Mouse (Mus musculus) midbrain, embryonic 15.5 days (tissue): ENCODE measurements around the gene Tmem211. TPM values are rescaled to one million over a fixed set of nuclear protein-coding genes. Genes with fewer than 3 reads are reported as not detected.

ENCODE experiments used
- ATAC-seq: fragments of 200-750 bp; cut with Nextera tagmentation; replicated peaks from 2 replicates; pipeline ENCODE4 v1.8.0; 2017; ENCODE audit warnings: moderate TSS enrichment
- H3K27ac ChIP-seq: fragments of 300-500 bp; sonication (generic); 2 replicates; pipeline ENCODE4 v1.5.1; 2015; ENCODE audit warnings: mild to moderate bottlenecking, inconsistent platforms
- H3K27me3 ChIP-seq: fragments of 300-500 bp; sonication (generic); replicated peaks from 2 replicates; pipeline ENCODE4 v1.6.1; 2015; ENCODE audit warnings: inconsistent platforms
- H3K36me3 ChIP-seq: fragments of 300-500 bp; sonication (generic); replicated peaks from 2 replicates; pipeline ENCODE4 v1.6.1; 2015; ENCODE audit warnings: inconsistent platforms
- H3K4me1 ChIP-seq: fragments of 300-500 bp; sonication (generic); 2 replicates; pipeline ENCODE4 v1.6.1; 2015; ENCODE audit warnings: inconsistent platforms
- H3K4me2 ChIP-seq: fragments of 300-500 bp; sonication (generic); 2 replicates; pipeline ENCODE4 v1.6.1; 2015; ENCODE audit warnings: inconsistent platforms, mild to moderate bottlenecking, moderate library complexity
- H3K4me3 ChIP-seq: fragments of 300-500 bp; sonication (generic); 2 replicates; pipeline ENCODE4 v1.5.1; 2015; ENCODE audit warnings: mild to moderate bottlenecking, inconsistent platforms
- H3K9ac ChIP-seq: fragments of 300-500 bp; sonication (generic); 2 replicates; pipeline ENCODE4 v1.6.1; 2015; ENCODE audit warnings: mild to moderate bottlenecking, inconsistent platforms
- H3K9me3 ChIP-seq: fragments of 300-500 bp; sonication (generic); 2 replicates; pipeline ENCODE4 v1.6.1; 2016; ENCODE audit warnings: inconsistent platforms
- WGBS: fragments of 180-500 bp; shearing (Covaris S2); methylation state at CpG from one replicate; pipeline ENCODE4 v1.1.7; 2015; ENCODE audit warnings: mixed read lengths; 5-methylcytosine and 5-hydroxymethylcytosine counted together
- polyA plus RNA-seq: library from polyadenylated mRNA; unstranded; fragments of >200 nt; fragmentation: Nextera tagmentation; extraction: Ambion mirVana; gene quantifications from 2 replicates; pipeline ENCODE4 v1.2.1, GENCODE M21; 2015

Gene Tmem211
- polyA plus RNA-seq, 1 experiment from 2014 or later = 0.14 TPM

- Histone ChIP-seq H3K27ac (no peak overlapping the region), H3K4me2 (no peak overlapping the region), H3K36me3 (no peaks in the 10 kb centered on the region), H3K27me3 (no peaks in the 10 kb centered on the region), H3K4me1 (peaks cover 3% of the 10 kb centered on the region; the same call in 1 of the 2 replicates), H3K9ac (no peak overlapping the region), H3K4me3 (no peak overlapping the region), H3K9me3 (no peaks in the 10 kb centered on the region)
- ATAC-seq = no peak
- 87% methylated on average over 9 of the region's 9 CpGs for WGBS
Observed at GRCm38 (mm10) chr5:113215610-113216011, 11.1 kb upstream of the Tmem211 start.

- no peak overlapping the region for H3K4me2 ChIP-seq
- H3K9me3 ChIP-seq = no peaks in the 10 kb centered on the region
- ATAC-seq = no peak
- H3K27ac ChIP-seq = no peak overlapping the region
- H3K36me3 ChIP-seq = no peaks in the 10 kb centered on the region
- no peak overlapping the region for H3K9ac ChIP-seq
- no peaks in the 10 kb centered on the region for H3K27me3 ChIP-seq
- no peak overlapping the region for H3K4me3 ChIP-seq
- WGBS = 74% methylated on average over 14 of the region's 14 CpGs
- H3K4me1 ChIP-seq = peaks cover 6% of the 10 kb centered on the region; the same call in 1 of the 2 replicates
Observed at GRCm38 (mm10) chr5:113216328-113216960, 10.3 kb upstream of the Tmem211 start.

GRCm38 (mm10) chr5:113217076-113217475 lies 9.6 kb upstream of the Tmem211 start:
- Histone ChIP-seq H3K27ac (no peak overlapping the region), H3K4me3 (no peak overlapping the region), H3K4me1 (peaks cover 6% of the 10 kb centered on the region; the same call in 1 of the 2 replicates), H3K9me3 (no peaks in the 10 kb centered on the region), H3K36me3 (no peaks in the 10 kb centered on the region), H3K27me3 (no peaks in the 10 kb centered on the region), H3K9ac (no peak overlapping the region), H3K4me2 (no peak overlapping the region)
- ATAC-seq = no peak
- WGBS = 82% methylated on average over 12 of the region's 12 CpGs

- no peak overlapping the region for H3K4me3 ChIP-seq
- H3K36me3 ChIP-seq = no peaks in the 10 kb centered on the region
- H3K27ac ChIP-seq = no peak overlapping the region
- H3K27me3 ChIP-seq = no peaks in the 10 kb centered on the region
- no peaks in the 10 kb centered on the region for H3K9me3 ChIP-seq
- no peak overlapping the region for H3K4me2 ChIP-seq
- H3K9ac ChIP-seq = no peak overlapping the region
- 85% methylated on average over 17 of the region's 17 CpGs for WGBS
- ATAC-seq = no peak
- peaks cover 6% of the 10 kb centered on the region; the same call in 1 of the 2 replicates for H3K4me1 ChIP-seq
Observed at GRCm38 (mm10) chr5:113218617-113219235, 8.0 kb upstream of the Tmem211 start.

GRCm38 (mm10) chr5:113219450-113219849 lies 7.3 kb upstream of the Tmem211 start:
- Histone ChIP-seq H3K36me3 (no peaks in the 10 kb centered on the region), H3K4me2 (no peak overlapping the region), H3K4me3 (no peak overlapping the region), H3K4me1 (peaks cover 6% of the 10 kb centered on the region; the same call in 1 of the 2 replicates), H3K9me3 (no peaks in the 10 kb centered on the region), H3K27ac (no peak overlapping the region), H3K27me3 (no peaks in the 10 kb centered on the region), H3K9ac (no peak overlapping the region)
- no peak for ATAC-seq
- WGBS = 85% methylated on average over 6 of the region's 6 CpGs

- Histone ChIP-seq H3K4me1 (peaks cover 6% of the 10 kb centered on the region; the same call in 1 of the 2 replicates), H3K27ac (no peak overlapping the region), H3K9ac (no peak overlapping the region), H3K9me3 (no peaks in the 10 kb centered on the region), H3K36me3 (no peaks in the 10 kb centered on the region), H3K27me3 (no peaks in the 10 kb centered on the region), H3K4me2 (peak overlapping the region; percentile 82; the same call in 1 of the 2 replicates), H3K4me3 (no peak overlapping the region)
- WGBS = 71% methylated on average over 7 of the region's 7 CpGs
- ATAC-seq = no peak
Observed at GRCm38 (mm10) chr5:113219876-113220275, 6.8 kb upstream of the Tmem211 start.

- Histone ChIP-seq H3K9me3 (no peaks in the 10 kb centered on the region), H3K4me3 (peak overlapping the region; percentile 52), H3K4me2 (peak overlapping the region; percentile 82), H3K36me3 (no peaks in the 10 kb centered on the region), H3K4me1 (peaks cover 7% of the 10 kb centered on the region), H3K27me3 (no peaks in the 10 kb centered on the region), H3K27ac (no peak overlapping the region), H3K9ac (peak overlapping the region; percentile 43)
- ATAC-seq = peak; percentile 61
- 2% methylated on average over 55 of the region's 64 CpGs for WGBS
Observed at GRCm38 (mm10) chr5:113220383-113221146, 6.1 kb upstream of the Tmem211 start.

- H3K27me3 ChIP-seq = no peaks in the 10 kb centered on the region
- peaks cover 14% of the 10 kb centered on the region for H3K4me1 ChIP-seq
- no peak within 1 kb of the TSS for H3K27ac ChIP-seq
- peak within 1 kb of the TSS; percentile 52 for H3K4me3 ChIP-seq
- ATAC-seq = peak; percentile 56
- WGBS = 7% methylated on average over 59 of the region's 62 CpGs
- peak within 1 kb of the TSS; percentile 82 for H3K4me2 ChIP-seq
- no peaks in the 10 kb centered on the region for H3K36me3 ChIP-seq
- no peaks in the 10 kb centered on the region for H3K9me3 ChIP-seq
- peak within 1 kb of the TSS; percentile 43 for H3K9ac ChIP-seq
Observed at GRCm38 (mm10) chr5:113221147-113221865, 5.4 kb upstream of the Tmem211 start, which contains the start of gene 2900026A02Rik. Gene 2900026A02Rik (minus strand): TSS chr5:113221236.

GRCm38 (mm10) chr5:113223888-113224287 lies 2.8 kb upstream of the Tmem211 start:
- WGBS = 58% methylated on average over 4 of the region's 4 CpGs
- no peak for ATAC-seq
- no peak overlapping the region for H3K27ac ChIP-seq

GRCm38 (mm10) chr5:113225271-113225670 lies 1.4 kb upstream of the Tmem211 start:
- no peak for ATAC-seq
- WGBS = 11% methylated on average over 10 of the region's 10 CpGs
- Histone ChIP-seq H3K36me3 (no peaks in the 10 kb centered on the region), H3K4me1 (peaks cover 23% of the 10 kb centered on the region), H3K27ac (no peak overlapping the region), H3K9ac (no peak overlapping the region), H3K9me3 (no peaks in the 10 kb centered on the region), H3K4me2 (peak overlapping the region; percentile 48; the same call in 1 of the 2 replicates), H3K27me3 (no peaks in the 10 kb centered on the region), H3K4me3 (no peak overlapping the region)

More at GRCm38 (mm10) chr5:113223888-113224287, 2.8 kb upstream of the Tmem211 start:
- no peaks in the 10 kb centered on the region for H3K9me3 ChIP-seq
- H3K4me2 ChIP-seq = no peak overlapping the region
- no peak overlapping the region for H3K9ac ChIP-seq
- no peaks in the 10 kb centered on the region for H3K36me3 ChIP-seq
- H3K4me3 ChIP-seq = no peak overlapping the region
- no peaks in the 10 kb centered on the region for H3K27me3 ChIP-seq
- peaks cover 23% of the 10 kb centered on the region for H3K4me1 ChIP-seq

- H3K27me3 ChIP-seq = no peaks in the 10 kb centered on the region
- H3K4me1 ChIP-seq = peaks cover 17% of the 10 kb centered on the region
- H3K9ac ChIP-seq = no peak overlapping the region
- peak; percentile 25; the same call in 1 of the 2 replicates for ATAC-seq
- peak overlapping the region; percentile 62; the same call in 1 of the 2 replicates for H3K27ac ChIP-seq
- no peaks in the 10 kb centered on the region for H3K9me3 ChIP-seq
- H3K36me3 ChIP-seq = no peaks in the 10 kb centered on the region
- WGBS = 11% methylated on average over 25 of the region's 25 CpGs
- H3K4me2 ChIP-seq = peak overlapping the region; percentile 48
- peak overlapping the region; percentile 22; the same call in 1 of the 2 replicates for H3K4me3 ChIP-seq
Observed at GRCm38 (mm10) chr5:113225686-113226435, 848 bp upstream of the Tmem211 start.
